In genomic region chr2:23002637-23003036, GRCm38 (mm10) we compare ENCODE assay signal across 25 mouse cellular contexts. TPM values are rescaled to one million over a fixed set of nuclear protein-coding genes. Genes with fewer than 3 reads are reported as not detected.
DNase-seq lines count a peak whose midpoint lies in the region; ATAC-seq and TF ChIP-seq lines count a peak whose summit lies in the region.
"Had no signal": no experiment of that assay in that cellular context is flagged by ENCODE, and none has a peak within 500 bp of the region (broad histone marks: within the 10 kb centered on the region; RNA-seq: fewer than 3 reads in every experiment).

No protein-coding gene starts in this region.

- peak; percentile 41; the same call in 1 of the 2 replicates for TF ChIP-seq EP300 in ES-Bruce4 (IDR thresholded peaks at IDR 0.05; ENCODE audit: insufficient read depth, low read depth, low read length)

- H3K36me3 ChIP-seq in ES-Bruce4 (ENCODE audit: control insufficient read depth, insufficient read depth, low read length, poor library complexity, severe bottlenecking): no peaks in the 10 kb centered on the region
- peaks cover 2% of the 10 kb centered on the region; the same call in 1 of the 2 replicates for H3K36me3 ChIP-seq in hindbrain, embryonic 12.5 days
- H3K36me3 ChIP-seq: hindbrain, embryonic 15.5 days had no signal

- no peak for TF ChIP-seq CTCF in ES-Bruce4 (IDR thresholded peaks at IDR 0.05; ENCODE audit: low read depth, low read length)

- peak; percentile 28 for DNase-seq in CD4-positive helper T cell, adult 2 months (ENCODE audit: low read depth, low spot score)
- DNase-seq in R1 (ENCODE audit: low read depth, low spot score) (peak; percentile 82), MN1 (ENCODE audit: low spot score) (no peak)
- DNase-seq: adrenal gland, adult 8-10 months; adrenal gland, postnatal 36 days; B cell, adult 2 months; cerebellum, adult 18-20 months; cerebellum, adult 9-10 months; cerebellum, postnatal 14 days; forebrain, postnatal 0 days; gastrocnemius, postnatal 25 days; heart, adult 2 months; heart, postnatal 14 days; heart, postnatal 4 days; kidney, adult 2 months had no signal

- 0 out of 2 replicates have a peak overlapping the region, but pooled peaks have one; percentile 16 for H3K9ac ChIP-seq in ES-Bruce4 (ENCODE audit: low read depth, poor library complexity, severe bottlenecking)
- no peak overlapping the region for H3K9ac ChIP-seq in hindbrain, embryonic 12.5 days
- H3K9ac ChIP-seq: forebrain, postnatal 0 days; heart, embryonic 13.5 days; hindbrain, embryonic 15.5 days had no signal

- no peak for ATAC-seq in hindbrain, embryonic 12.5 days (ENCODE audit: low FRiP score)
- ATAC-seq in frontal cortex, adult (ENCODE audit: low TSS enrichment): no peak
- ATAC-seq: activated CD4-positive, CD25-positive, alpha-beta regulatory T cell, adult 4 months; forebrain, embryonic 14.5 days; forebrain, postnatal 0 days; intestine, postnatal 0 days had no signal

- H3K4me1 ChIP-seq in ES-Bruce4 (ENCODE audit: control insufficient read depth, insufficient read depth, low read length): peaks cover 11% of the 10 kb centered on the region
- H3K4me1 ChIP-seq in hindbrain, embryonic 12.5 days: no peaks in the 10 kb centered on the region
- H3K4me1 ChIP-seq: hindbrain, embryonic 15.5 days had no signal

- H3K9me3 ChIP-seq in ES-Bruce4 (replicated peaks; ENCODE audit: control insufficient read depth, insufficient read depth, low read length, poor library complexity, severe bottlenecking): no peaks in the 10 kb centered on the region
- H3K9me3 ChIP-seq in hindbrain, embryonic 12.5 days (replicated peaks): no peaks in the 10 kb centered on the region
- H3K9me3 ChIP-seq: heart, embryonic 10.5 days; heart, embryonic 13.5 days; hindbrain, embryonic 15.5 days had no signal

- H3K27ac ChIP-seq in ES-Bruce4 (ENCODE audit: insufficient read depth, low read length): peak overlapping the region; percentile 94
- no peak overlapping the region for H3K27ac ChIP-seq in hindbrain, embryonic 12.5 days
- H3K27ac ChIP-seq: heart, adult 2 months; heart, embryonic 10.5 days; heart, embryonic 13.5 days; hindbrain, embryonic 15.5 days had no signal

- H3K27me3 ChIP-seq in ES-Bruce4 (ENCODE audit: control insufficient read depth, insufficient read depth, low read length, poor library complexity, severe bottlenecking): no peaks in the 10 kb centered on the region
- no peaks in the 10 kb centered on the region for H3K27me3 ChIP-seq in hindbrain, embryonic 12.5 days
- H3K27me3 ChIP-seq: CH12.LX; heart, embryonic 13.5 days; hindbrain, embryonic 15.5 days had no signal

- H3K4me3 ChIP-seq in ES-Bruce4 (ENCODE audit: low read depth, low read length): peak overlapping the region; percentile 33
- no peak overlapping the region for H3K4me3 ChIP-seq in hindbrain, embryonic 12.5 days
- H3K4me3 ChIP-seq: heart, adult 2 months; heart, embryonic 10.5 days; heart, embryonic 13.5 days; hindbrain, embryonic 15.5 days had no signal

- TF ChIP-seq POLR2A in ES-Bruce4 (IDR thresholded peaks at IDR 0.05; ENCODE audit: insufficient read depth, low read length): no peak

- 62% methylated on average over 3 of the region's 3 CpGs for WGBS in hindbrain, embryonic 12.5 days

- no peak overlapping the region for H3K4me2 ChIP-seq in hindbrain, embryonic 12.5 days (replicated peaks)
- H3K4me2 ChIP-seq: heart, embryonic 13.5 days; hindbrain, embryonic 15.5 days had no signal

RNA-seq across cellular contexts. Expression of gene Abi1, which starts 37.4 kb away (rescaled TPM):
- polyA plus RNA-seq in ES-Bruce4 (2011; ENCODE audit: insufficient read depth, insufficient read length, low read depth, missing spikeins): 103 and 104 TPM in 2 replicates
- 48.2 and 49.3 TPM in 2 replicates for polyA plus RNA-seq in hindbrain, embryonic 12.5 days (2016; fragmentation: Nextera tagmentation; extraction: Ambion mirVana)
